Mouse (Mus musculus) kidney, adult 10 weeks (tissue): ENCODE measurements around the gene Hmbs. TPM values are rescaled to one million over a fixed set of nuclear protein-coding genes. Genes with fewer than 3 reads are reported as not detected.

Source experiments
- polyA plus RNA-seq: library from polyadenylated mRNA; stranded (reverse); fragments of 350-450 nt; fragmentation: Illumina TruSeq; extraction: RNeasy Lipid Tissue Mini Kit (QIAGEN cat#74804); gene quantifications from one replicate; pipeline ENCODE4 v1.2.3, GENCODE M21; 2014; ENCODE audit warnings: low read depth, low replicate concordance

Hmbs gene
- polyA plus RNA-seq = 24.3 TPM

DNA sequence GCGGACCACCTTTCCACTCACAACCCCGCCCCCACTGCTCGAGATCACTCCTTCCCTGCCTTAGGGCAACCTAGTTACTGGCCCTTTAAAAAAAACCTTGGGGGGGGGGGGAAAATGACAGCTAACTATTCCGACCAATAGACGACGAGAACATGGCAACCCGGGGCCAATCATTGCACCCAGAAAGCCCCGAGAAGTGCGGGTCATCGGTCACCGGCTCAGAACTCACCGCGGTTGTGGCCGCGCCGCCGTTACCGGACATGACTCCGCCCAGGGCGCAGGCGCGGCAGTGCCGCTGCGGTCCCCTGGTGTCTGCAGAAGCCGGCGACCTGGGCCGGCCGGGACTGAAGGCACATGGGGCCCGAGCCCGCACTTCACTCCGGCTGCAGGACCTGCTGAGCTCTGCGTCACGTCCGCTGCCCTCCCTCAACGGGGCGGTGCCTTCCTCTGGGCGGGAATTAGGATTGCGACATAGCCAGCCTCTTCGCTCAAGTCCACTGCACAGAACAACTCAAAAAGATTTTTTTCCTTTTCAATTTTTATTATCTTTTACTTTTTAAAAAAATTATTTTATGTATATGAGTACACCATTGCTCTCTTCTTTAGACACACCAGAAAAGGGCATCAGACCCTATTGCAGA, at the start of gene Hmbs:
Gene Hmbs (minus strand): TSS at position 448 of the 641 bp plus-strand sequence.

DNA sequence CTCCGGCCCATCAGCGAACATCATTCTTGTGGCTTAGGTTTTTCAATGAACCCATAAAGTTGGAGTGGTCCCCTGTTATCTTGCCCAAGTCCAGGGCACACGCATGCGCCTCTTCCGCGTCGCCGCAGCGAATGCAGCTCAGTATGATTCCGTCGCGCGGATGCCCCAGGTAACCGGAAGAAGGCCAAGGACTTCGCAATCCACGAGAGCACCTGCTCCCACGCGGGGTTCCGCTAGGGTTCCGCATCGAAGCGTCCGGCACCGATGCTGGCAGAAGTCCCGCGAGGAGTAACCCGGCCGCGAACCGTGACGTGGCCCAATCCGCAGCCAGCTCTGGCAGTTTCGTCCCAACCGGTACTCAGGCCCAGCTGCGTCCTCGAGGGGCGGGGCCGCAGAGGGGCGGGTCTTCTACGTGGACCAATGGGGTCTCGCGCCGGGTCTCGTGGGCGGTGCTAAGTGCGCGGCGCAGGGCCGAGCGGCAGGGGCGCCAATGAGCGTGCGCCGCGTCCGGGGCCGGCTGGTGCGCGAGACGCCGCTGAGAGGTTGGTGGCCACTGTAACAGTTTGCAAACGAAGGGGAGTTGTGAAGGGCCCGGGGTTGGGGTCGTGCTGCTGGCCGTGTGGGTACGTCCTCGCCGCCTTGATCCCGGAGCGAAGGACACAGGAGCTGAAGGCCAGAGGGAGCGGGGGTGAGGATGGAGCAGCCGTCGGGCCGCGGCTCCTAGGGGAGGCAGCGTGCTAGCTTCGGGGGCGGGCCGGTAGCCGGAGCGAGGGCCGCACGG, 35.2 kb upstream of the Hmbs start, which contains the start of gene Hyou1:
Gene Hyou1 (plus strand): TSS at position 437 of the 781 bp plus-strand sequence.

DNA sequence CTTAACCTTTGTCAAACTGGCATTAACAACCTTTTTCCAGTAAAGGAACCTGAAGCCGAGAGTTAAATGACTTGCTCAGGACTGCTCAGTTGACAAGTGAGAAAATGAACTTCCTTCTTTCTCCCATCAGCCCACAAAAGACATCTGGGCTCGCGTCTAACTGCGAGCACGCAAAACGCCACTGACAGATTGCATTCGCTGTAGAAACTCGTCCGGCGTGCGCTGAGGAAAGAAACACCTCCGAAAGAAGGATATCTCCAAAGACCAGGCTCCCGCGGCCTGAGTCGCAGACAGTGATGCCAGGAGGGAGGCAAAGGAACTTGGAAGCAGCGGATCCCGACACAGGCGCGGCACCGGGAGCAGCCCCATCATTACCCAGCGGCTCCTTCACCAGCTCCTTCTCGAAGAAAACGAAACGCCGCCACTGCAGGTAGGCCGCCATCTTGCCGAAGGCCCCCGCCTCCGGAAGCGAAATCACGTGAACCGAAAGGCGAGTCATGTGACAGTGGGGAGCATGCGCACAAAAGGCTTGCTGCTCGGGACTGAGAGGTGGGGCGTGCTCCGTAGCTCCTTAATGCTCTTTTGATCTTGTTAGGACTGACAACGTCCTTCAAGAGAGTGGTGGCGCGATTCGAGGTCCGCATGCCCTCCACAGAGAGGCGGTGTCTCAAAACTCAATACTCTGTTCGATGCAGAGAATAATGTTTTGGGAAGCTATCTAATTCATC, 17.3 kb upstream of the Hmbs start, which contains the start of gene Vps11:
Gene Vps11 (minus strand): TSS at position 481 of the 728 bp plus-strand sequence.

DNA sequence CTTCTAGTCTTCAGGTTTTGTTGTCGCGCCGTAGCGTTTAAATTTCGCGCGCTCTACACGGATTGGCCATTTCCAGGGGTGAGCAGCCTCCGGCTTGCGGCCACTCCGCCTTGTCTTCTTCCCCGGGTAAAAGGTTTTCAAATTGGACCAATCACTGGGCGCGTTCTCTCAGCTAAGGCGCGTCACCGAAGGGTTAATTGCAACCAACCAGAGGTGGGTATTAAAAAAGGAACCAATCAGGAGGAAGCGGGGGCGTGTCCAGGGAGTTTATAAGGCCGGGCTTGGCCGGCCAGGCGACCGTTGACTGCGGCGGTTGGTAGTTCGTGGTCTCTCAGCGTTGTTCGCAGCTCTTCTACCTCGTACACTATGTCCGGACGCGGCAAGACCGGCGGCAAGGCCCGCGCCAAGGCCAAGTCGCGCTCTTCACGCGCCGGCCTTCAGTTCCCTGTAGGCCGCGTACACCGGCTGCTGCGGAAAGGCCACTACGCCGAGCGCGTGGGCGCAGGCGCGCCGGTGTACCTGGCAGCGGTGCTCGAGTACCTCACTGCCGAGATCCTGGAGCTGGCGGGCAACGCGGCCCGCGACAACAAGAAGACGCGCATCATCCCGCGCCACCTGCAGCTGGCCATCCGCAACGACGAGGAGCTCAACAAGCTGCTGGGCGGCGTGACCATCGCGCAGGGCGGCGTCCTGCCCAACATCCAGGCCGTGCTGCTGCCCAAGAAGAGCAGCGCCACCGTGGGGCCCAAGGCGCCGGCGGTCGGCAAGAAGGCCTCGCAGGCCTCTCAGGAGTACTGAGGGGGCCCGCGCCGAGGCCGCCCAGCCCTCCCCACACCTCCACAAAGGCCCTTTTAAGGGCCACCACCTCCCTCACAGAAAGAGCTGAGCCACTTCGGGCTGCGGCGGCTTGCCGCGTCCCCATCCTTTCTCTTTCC, 9.4 kb downstream of the Hmbs start, which contains the start of gene H2afx:
Gene H2afx (plus strand): TSS at position 299 of the 935 bp plus-strand sequence.

DNA sequence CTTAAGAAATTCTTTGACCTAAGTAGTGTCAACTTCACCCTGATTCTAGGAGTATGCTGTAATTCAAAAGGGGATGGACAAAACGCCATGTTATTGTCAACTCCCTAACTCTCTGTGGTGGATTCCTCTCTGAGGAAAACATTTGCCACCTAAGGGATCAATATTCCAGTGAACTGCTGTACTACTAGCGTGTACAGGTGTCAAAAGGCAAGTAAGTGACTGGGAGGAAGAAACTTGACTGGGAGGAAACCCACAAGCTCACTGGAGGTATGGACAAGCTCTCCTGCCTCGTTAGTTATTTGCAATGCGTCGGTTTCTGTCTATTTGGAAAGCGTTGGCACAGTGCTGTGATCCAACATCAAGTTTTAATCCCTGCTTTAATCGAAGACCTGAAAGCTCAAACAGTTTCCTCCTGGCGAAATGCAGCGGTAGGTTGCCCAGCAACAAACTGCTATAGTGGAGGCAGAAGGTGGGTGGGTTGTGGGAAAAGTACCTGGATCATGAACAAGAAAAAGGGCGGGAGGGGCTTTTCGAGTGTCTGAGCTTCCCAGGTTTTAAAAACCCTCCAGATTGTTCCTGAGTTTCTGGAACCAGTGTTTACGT, 18.2 kb downstream of the Hmbs start, which contains the start of gene Dpagt1:
Gene Dpagt1 (plus strand): TSS at position 252 of the 603 bp plus-strand sequence.

DNA sequence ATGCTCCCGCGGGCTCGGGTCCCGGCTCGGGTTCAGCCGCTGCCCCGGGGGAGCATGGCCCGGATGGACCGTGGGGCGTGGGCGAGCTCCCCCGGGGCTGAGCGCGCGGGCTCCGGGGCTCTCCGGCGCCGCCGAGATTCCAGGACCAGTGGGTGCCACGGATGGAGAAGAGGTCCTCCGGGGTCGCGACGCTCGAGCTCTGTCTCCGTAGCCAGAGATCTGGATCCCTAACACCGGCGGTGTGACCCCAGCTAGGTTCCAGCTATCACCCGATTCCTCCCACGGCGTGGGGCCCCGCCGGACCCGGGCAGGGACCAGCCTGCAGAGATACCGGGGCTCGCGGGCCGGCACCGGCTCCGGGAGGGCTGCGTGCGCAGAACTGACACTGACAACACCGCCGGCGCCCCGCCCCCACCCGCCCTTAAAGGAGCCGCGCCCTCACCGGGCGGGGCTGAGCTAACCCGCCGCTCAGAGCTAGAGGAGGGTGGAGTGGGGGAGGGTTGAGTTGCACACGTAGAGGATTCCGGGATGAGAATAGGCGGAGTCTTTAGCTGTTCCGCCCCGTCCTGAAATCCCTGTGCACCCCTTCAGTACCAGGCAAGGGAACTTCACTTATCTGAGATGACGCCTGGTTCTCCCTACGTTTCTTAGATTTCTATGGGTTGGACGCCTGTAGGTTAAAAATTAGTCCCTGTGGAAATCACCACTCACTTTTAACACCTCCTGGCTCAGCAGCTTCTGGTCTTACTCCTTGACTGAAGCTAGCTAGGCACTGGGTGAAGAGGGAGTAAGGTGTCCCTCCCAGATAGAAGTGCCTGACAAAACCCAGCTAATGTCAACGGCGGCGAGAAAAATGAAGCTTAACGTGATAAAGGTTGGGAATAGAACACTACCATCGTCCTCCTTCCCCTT, 23.9 kb downstream of the Hmbs start, which contains the start of gene C2cd2l:
Gene C2cd2l (minus strand): TSS at position 399 of the 912 bp plus-strand sequence.

DNA sequence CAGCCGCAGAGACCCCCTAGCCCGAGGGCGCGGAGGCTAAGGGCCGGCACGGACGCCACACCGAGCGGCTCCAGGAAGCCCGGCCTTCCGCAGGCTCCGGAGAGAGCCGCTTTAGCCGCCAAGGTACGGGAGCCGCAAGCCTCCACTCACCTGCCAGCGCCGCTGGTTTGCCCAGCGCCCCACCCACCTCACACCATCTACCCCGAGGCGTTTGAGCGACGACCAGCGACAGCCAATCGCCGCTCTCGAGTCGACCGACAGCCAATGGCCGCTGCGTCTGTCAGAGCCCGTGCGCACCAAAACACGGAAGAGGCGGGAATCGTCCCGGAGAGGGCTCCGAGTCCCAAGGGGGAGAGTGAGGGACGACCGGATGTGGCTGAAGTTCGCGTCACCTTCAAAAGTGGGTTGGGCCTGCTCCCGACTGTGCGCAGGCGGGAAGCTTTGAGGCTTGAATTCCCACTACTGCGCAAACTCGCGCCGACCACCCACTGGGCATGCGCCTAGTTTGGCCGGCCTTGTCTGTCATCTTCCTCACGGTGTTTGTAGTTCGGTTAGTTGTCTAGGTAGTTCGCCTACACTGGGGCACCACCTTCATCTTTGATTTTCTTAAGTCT, 38.5 kb downstream of the Hmbs start, which contains the start of gene Hinfp:
Gene Hinfp (minus strand): TSS at position 206 of the 614 bp plus-strand sequence.

DNA sequence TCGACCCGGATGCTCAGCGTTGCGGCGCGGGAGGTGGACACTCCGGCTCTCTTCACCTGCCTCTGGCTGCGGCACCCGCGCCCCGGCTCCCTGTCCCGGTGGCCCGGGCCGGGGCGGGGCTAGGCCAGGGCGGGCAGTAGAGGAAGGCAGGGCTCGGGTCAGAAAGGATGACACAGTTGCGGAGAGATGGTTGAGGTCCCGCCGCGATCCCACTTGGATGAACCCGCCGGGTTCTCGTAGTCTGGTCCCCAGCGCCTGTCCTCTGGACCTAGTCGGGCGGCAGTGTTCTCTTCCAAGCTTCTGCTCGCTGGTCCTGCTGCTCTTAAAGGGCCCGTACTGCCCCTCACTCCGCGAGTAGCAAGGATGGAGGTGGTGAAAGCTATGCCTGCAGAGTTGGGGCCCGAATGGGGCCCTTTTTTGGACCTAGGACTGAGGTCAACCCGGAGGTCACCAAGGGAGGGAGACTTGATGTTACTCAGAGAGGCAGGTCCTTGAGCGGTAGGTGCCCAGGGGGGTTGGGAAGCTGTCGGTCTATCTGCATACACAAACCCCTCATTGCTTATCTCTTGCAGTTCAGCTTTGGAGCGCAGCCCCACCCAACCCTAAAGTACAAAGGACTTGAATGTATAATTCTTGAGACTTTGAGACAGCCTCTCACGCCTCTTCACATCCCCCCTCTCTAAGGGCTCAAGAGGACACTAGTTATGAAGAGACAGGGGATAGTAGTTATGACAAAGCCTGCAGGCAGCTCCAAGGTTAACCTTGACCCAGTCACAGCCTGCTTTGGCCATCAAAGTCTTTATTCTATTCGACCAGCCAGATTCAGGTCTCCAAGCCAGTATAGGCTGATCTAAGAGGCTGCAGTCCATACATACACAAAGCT, 55.7 kb downstream of the Hmbs start, which contains the start of gene Abcg4:
Gene Abcg4 (minus strand): TSS at position 540 of the 883 bp plus-strand sequence.

Other genes starting within 250 kb of the Hmbs start
- gene Mfrp, start 242.5 kb downstream of the Hmbs start, polyA plus RNA-seq = 0.12 TPM
- gene C1qtnf5, start 237.0 kb downstream of the Hmbs start, polyA plus RNA-seq = not detected
- 0.24 TPM for gene Gm49380, start 230.7 kb downstream of the Hmbs start, polyA plus RNA-seq
- gene Rnf26, start 230.7 kb downstream of the Hmbs start, polyA plus RNA-seq = 1.7 TPM
- gene Mcam, start 209.8 kb downstream of the Hmbs start, polyA plus RNA-seq = 6.2 TPM
- gene Cbl, start 110.2 kb downstream of the Hmbs start, polyA plus RNA-seq = 16.9 TPM
- gene Ccdc153, start 103.6 kb downstream of the Hmbs start, polyA plus RNA-seq = not detected
- gene Pdzd3, start 92.8 kb downstream of the Hmbs start, polyA plus RNA-seq = 9.0 TPM
- 0.12 TPM for gene Nlrx1, start 75.6 kb downstream of the Hmbs start, polyA plus RNA-seq
- gene Abcg4, start 55.6 kb downstream of the Hmbs start, polyA plus RNA-seq = not detected
- 6.8 TPM for gene Hinfp, start 38.6 kb downstream of the Hmbs start, polyA plus RNA-seq
- gene C2cd2l, start 23.9 kb downstream of the Hmbs start, polyA plus RNA-seq = 3.3 TPM
- gene Dpagt1, start 18.2 kb downstream of the Hmbs start, polyA plus RNA-seq = 7.5 TPM
- gene H2afx, start 9.5 kb downstream of the Hmbs start, polyA plus RNA-seq = 1.1 TPM
- gene Vps11, start 17.4 kb upstream of the Hmbs start, polyA plus RNA-seq = 9.7 TPM
- gene Hyou1, start 35.3 kb upstream of the Hmbs start, polyA plus RNA-seq = 9.5 TPM
- 43.3 TPM for gene Slc37a4, start 52.6 kb upstream of the Hmbs start, polyA plus RNA-seq
- gene Rps25, start 62.9 kb upstream of the Hmbs start, polyA plus RNA-seq = 684 TPM
- gene Trappc4, start 63.4 kb upstream of the Hmbs start, polyA plus RNA-seq = 41.1 TPM
- 7.0 TPM for gene Ccdc84, start 74.3 kb upstream of the Hmbs start, polyA plus RNA-seq
- not detected for gene Foxr1, start 96.9 kb upstream of the Hmbs start, polyA plus RNA-seq
- not detected for gene Upk2, start 110.7 kb upstream of the Hmbs start, polyA plus RNA-seq
- gene Bcl9l, start 138.6 kb upstream of the Hmbs start, polyA plus RNA-seq = 0.97 TPM
- not detected for gene Cxcr5, start 217.6 kb upstream of the Hmbs start, polyA plus RNA-seq